Mouse (Mus musculus) midbrain, embryonic 15.5 days (tissue): ENCODE measurements around the gene Dynlt1b. TPM values are rescaled to one million over a fixed set of nuclear protein-coding genes. Genes with fewer than 3 reads are reported as not detected.
"Not testable (repeated sequence)": the region's sequence is repeated elsewhere in the genome, so short reads cannot be mapped to it uniquely, and the experiment has no call there.

Experiments
- ATAC-seq: fragments of 200-750 bp; cut with Nextera tagmentation; replicated peaks from 2 replicates; pipeline ENCODE4 v1.8.0; 2017; ENCODE audit warnings: moderate TSS enrichment
- H3K27ac ChIP-seq: fragments of 300-500 bp; sonication (generic); 2 replicates; pipeline ENCODE4 v1.5.1; 2015; ENCODE audit warnings: mild to moderate bottlenecking, inconsistent platforms
- H3K27me3 ChIP-seq: fragments of 300-500 bp; sonication (generic); replicated peaks from 2 replicates; pipeline ENCODE4 v1.6.1; 2015; ENCODE audit warnings: inconsistent platforms
- H3K36me3 ChIP-seq: fragments of 300-500 bp; sonication (generic); replicated peaks from 2 replicates; pipeline ENCODE4 v1.6.1; 2015; ENCODE audit warnings: inconsistent platforms
- H3K4me1 ChIP-seq: fragments of 300-500 bp; sonication (generic); 2 replicates; pipeline ENCODE4 v1.6.1; 2015; ENCODE audit warnings: inconsistent platforms
- H3K4me2 ChIP-seq: fragments of 300-500 bp; sonication (generic); 2 replicates; pipeline ENCODE4 v1.6.1; 2015; ENCODE audit warnings: inconsistent platforms, mild to moderate bottlenecking, moderate library complexity
- H3K4me3 ChIP-seq: fragments of 300-500 bp; sonication (generic); 2 replicates; pipeline ENCODE4 v1.5.1; 2015; ENCODE audit warnings: mild to moderate bottlenecking, inconsistent platforms
- H3K9ac ChIP-seq: fragments of 300-500 bp; sonication (generic); 2 replicates; pipeline ENCODE4 v1.6.1; 2015; ENCODE audit warnings: mild to moderate bottlenecking, inconsistent platforms
- H3K9me3 ChIP-seq: fragments of 300-500 bp; sonication (generic); 2 replicates; pipeline ENCODE4 v1.6.1; 2016; ENCODE audit warnings: inconsistent platforms
- WGBS: fragments of 180-500 bp; shearing (Covaris S2); methylation state at CpG from one replicate; pipeline ENCODE4 v1.1.7; 2015; ENCODE audit warnings: mixed read lengths; 5-methylcytosine and 5-hydroxymethylcytosine counted together
- polyA plus RNA-seq: library from polyadenylated mRNA; unstranded; fragments of >200 nt; fragmentation: Nextera tagmentation; extraction: Ambion mirVana; gene quantifications from 2 replicates; pipeline ENCODE4 v1.2.1, GENCODE M21; 2015

Dynlt1b gene
- polyA plus RNA-seq, 1 experiment from 2014 or later = 1,101 TPM

GRCm38 (mm10) chr17:6400097-6400489 is 29.8 kb upstream of the Dynlt1b start:
- 60% methylated on average over 4 of the region's 4 CpGs for WGBS

DNA sequence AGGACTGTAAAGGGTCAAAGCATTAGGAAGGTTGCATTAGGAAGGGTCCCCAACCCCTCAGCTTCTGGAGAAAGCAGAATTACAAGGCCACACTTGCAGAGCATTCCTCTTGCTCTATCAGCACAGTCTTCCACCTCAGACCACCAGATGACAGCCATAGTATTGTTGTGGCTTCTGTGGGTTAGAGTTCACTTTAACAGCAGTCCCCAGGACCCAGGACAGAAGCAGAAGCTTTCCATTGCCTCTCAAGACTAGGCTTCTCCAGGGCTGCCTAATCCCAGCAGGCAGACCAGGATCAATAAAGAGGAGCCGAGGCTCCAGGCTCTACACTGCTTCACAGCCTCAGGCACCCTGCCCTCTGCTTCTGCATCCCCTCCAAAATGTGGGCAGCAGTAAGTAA is 25.4 kb upstream of the Dynlt1b start:
- not testable (repeated sequence) for H3K4me2 ChIP-seq, H3K36me3 ChIP-seq, H3K27ac ChIP-seq, H3K27me3 ChIP-seq, H3K9ac ChIP-seq, ATAC-seq, H3K4me1 ChIP-seq, H3K4me3 ChIP-seq, H3K9me3 ChIP-seq
- 39% methylated on average over 1 of the region's 1 CpGs for WGBS

More at GRCm38 (mm10) chr17:6400097-6400489, 29.8 kb upstream of the Dynlt1b start:
- H3K27ac ChIP-seq = peak overlapping the region; percentile 78
- not testable (repeated sequence) for H3K9ac ChIP-seq, H3K36me3 ChIP-seq, H3K9me3 ChIP-seq, H3K4me3 ChIP-seq, H3K4me2 ChIP-seq, H3K4me1 ChIP-seq, H3K27me3 ChIP-seq
- ATAC-seq = peak; percentile 69

DNA sequence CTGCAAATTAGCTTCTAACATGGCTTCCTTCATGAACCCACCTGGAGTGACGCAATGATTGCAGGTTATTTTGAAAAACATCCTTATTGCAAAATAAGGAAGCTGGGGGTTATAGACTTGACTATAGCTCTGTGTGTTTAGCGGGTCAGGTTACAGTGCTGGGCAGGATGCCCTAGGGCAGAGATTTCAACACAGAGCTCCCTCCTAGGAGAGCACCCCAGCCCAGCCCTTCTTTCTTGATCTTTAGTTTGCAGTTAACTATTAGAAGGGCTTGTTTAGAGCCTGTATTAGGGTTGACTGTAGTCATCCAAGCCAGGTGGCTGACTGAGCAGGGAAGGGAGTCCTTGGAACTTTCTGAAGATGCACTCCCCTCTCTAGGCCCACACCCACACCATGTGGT is 22.9 kb upstream of the Dynlt1b start:
- WGBS = 90% methylated on average over 1 of the region's 2 CpGs

DNA sequence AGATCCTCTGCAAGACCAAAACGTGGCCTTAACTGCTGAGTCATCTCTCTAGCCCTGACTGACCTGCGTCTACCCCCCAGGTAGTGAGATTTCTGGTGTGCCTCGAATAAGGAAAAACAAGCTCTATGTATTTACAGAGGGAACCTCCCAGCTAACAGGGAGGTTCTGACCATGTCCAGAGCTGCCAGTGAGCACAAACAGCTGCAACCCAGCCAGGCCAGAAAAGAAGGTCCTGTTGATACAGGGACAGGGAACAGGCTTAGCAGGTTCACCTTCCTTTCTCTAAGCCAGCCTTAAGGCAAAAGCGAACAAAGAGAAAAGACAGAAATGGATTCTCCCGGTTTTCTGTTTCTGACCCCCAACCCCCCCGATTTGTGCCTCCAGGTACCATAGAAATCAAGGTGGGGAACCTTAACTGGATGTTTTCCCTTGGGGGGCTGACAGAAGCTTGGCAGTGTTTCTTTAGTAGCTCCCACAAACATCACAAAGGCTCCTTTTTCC is 19.1 kb upstream of the Dynlt1b start:
- WGBS = 57% methylated on average over 6 of the region's 6 CpGs
- ATAC-seq, H3K27ac ChIP-seq, H3K9ac ChIP-seq, H3K4me2 ChIP-seq, H3K36me3 ChIP-seq, H3K9me3 ChIP-seq, H3K4me1 ChIP-seq, H3K27me3 ChIP-seq, H3K4me3 ChIP-seq: not testable (repeated sequence)

More for the DNA sequence above, 22.9 kb upstream of the Dynlt1b start:
- H3K9ac ChIP-seq, H3K4me1 ChIP-seq, ATAC-seq, H3K9me3 ChIP-seq, H3K36me3 ChIP-seq, H3K27ac ChIP-seq, H3K27me3 ChIP-seq, H3K4me2 ChIP-seq, H3K4me3 ChIP-seq: not testable (repeated sequence)

- WGBS = 38% methylated on average over 6 of the region's 7 CpGs
- not testable (repeated sequence) for ATAC-seq
Measured at GRCm38 (mm10) chr17:6417118-6417517, 12.8 kb upstream of the Dynlt1b start.

DNA sequence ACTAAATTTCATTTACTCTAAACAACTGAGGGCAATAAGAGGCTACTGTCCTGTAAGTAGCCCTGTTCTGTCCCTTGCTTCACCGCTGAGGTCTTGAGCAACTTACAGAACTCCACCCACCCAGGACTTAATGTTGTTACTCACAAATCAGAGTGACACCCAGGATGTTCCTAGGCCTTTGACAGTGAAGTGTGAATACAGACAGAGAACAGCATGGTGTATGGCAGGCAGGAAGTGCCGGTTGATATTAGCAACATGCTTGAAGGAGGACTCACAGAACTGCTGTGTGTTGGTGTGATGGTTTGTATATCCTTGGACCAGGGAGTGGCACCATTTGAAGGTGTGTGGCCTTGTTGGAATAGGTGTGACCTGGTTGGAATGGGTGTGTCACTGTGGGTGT is 9.4 kb upstream of the Dynlt1b start:
- ATAC-seq = not testable (repeated sequence)

More at GRCm38 (mm10) chr17:6417118-6417517, 12.8 kb upstream of the Dynlt1b start:
- not testable (repeated sequence) for H3K9ac ChIP-seq, H3K27ac ChIP-seq, H3K4me1 ChIP-seq, H3K4me2 ChIP-seq, H3K4me3 ChIP-seq, H3K9me3 ChIP-seq, H3K27me3 ChIP-seq, H3K36me3 ChIP-seq

DNA sequence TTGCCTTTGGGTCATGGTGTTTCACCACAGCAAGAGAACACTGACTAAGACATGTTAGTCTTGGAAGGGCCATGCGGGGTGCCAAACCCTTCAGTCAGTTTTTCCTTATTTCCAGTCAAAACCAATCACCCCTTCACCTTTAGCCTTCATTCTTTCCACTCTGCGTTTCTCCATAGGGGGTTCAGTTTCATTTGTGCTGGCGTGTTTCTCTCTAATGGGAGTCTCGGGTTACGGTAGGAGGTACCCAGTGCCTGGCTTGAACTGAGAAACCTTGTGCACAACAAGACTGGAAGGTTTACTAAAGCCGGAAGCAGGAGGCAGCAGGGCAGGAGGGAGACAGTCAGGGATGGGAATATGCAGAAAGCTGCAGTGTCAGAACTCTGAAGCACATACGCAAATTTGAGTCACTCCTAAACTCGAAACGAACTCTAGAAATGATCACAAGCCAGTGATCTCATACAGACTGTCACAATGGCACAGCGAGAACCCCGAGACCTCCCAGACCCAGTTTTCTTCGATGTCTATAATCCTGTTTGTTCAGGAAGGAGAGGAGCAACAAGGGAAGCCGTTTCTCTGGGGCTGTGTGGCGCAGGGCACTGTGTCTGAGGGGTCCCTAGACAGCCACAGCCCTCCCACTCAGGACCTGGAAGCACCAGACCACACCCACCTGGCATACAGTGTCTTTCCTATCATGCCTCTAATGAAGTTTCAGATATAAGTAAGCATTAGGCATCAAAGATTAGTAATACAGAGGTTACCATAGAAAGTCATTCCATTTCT is 8.2 kb upstream of the Dynlt1b start:
- H3K27ac ChIP-seq, H3K4me3 ChIP-seq, H3K9ac ChIP-seq, H3K4me1 ChIP-seq, H3K4me2 ChIP-seq, ATAC-seq, H3K36me3 ChIP-seq, H3K9me3 ChIP-seq, H3K27me3 ChIP-seq: not testable (repeated sequence)
- 33% methylated on average over 14 of the region's 14 CpGs for WGBS

More for the DNA sequence above, 9.4 kb upstream of the Dynlt1b start:
- H3K9ac ChIP-seq, H3K4me3 ChIP-seq, H3K27ac ChIP-seq, H3K4me1 ChIP-seq, H3K9me3 ChIP-seq, H3K27me3 ChIP-seq, H3K4me2 ChIP-seq, H3K36me3 ChIP-seq: not testable (repeated sequence)
- WGBS = 97% methylated on average over 2 of the region's 2 CpGs

DNA sequence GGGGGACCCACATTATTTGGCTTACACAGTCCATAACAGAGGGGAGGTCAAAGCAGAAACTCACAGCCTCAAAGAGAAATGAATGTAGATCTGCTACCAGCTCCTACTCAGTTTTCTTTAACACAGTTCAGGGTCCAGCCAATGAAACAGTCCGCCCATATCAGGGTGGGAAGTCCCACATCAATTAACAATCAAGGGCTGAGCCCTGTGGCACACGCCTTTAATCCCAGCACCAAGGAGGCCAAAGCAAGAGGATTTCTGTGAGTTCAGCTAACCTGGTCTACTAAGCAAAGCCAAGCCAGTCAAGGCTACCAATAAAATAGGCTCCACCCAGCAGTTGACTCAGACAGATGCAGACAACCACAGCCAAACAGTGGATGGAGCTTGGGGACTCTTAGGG is 7.5 kb upstream of the Dynlt1b start:
- H3K4me3 ChIP-seq, ATAC-seq, H3K36me3 ChIP-seq, H3K27ac ChIP-seq, H3K4me2 ChIP-seq, H3K9ac ChIP-seq, H3K9me3 ChIP-seq, H3K27me3 ChIP-seq, H3K4me1 ChIP-seq: not testable (repeated sequence)
- WGBS = 48% methylated on average over 2 of the region's 2 CpGs

GRCm38 (mm10) chr17:6422805-6423204 is 7.1 kb upstream of the Dynlt1b start:
- H3K4me2 ChIP-seq, H3K9me3 ChIP-seq, H3K9ac ChIP-seq, H3K4me3 ChIP-seq, H3K36me3 ChIP-seq, ATAC-seq, H3K4me1 ChIP-seq, H3K27ac ChIP-seq, H3K27me3 ChIP-seq: not testable (repeated sequence)
- WGBS = 66% methylated on average over 3 of the region's 3 CpGs

DNA sequence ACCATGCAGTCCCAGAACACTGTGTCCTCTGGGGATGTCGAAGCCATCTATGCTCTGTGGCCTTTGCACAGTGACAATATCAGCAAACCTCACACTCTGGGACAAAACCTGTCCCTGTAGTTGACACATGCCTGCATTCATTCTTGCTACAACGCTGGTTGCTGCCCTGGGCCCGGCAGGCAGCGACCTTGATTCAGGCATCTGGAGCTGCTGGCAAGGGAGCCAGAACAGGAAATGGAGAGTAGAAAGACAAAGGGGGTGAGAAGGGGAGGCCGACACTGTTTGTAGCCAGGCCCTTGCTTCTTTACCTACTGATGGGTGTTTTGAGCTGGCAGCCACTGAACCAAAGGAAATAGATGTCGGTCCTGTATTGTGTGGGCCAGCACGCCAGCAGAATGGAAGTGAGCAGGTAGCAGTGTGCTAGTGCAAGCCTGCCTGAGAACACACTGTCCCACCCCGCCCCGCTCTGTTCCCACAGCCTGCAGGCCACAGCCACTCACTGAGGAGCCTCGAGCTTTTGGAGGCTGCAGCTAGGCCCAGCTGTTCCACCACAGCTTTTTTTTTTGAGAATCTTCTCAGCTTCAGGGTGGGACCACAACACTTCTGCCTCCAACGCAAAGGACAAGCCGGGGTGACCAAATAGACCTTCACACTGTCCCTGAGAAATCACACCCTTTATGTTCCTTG is 5.5 kb upstream of the Dynlt1b start:
- ATAC-seq, H3K27ac ChIP-seq, H3K4me1 ChIP-seq, H3K4me3 ChIP-seq, H3K9ac ChIP-seq, H3K4me2 ChIP-seq, H3K9me3 ChIP-seq, H3K36me3 ChIP-seq, H3K27me3 ChIP-seq: not testable (repeated sequence)
- WGBS = 71% methylated on average over 12 of the region's 12 CpGs

- H3K9me3 ChIP-seq, H3K27ac ChIP-seq, H3K4me1 ChIP-seq, H3K4me2 ChIP-seq, ATAC-seq, H3K9ac ChIP-seq, H3K4me3 ChIP-seq, H3K27me3 ChIP-seq, H3K36me3 ChIP-seq: not testable (repeated sequence)
- 72% methylated on average over 3 of the region's 3 CpGs for WGBS
Measured at GRCm38 (mm10) chr17:6425325-6425724, 4.6 kb upstream of the Dynlt1b start.

GRCm38 (mm10) chr17:6426869-6427268 is 3.0 kb upstream of the Dynlt1b start:
- not testable (repeated sequence) for H3K36me3 ChIP-seq, ATAC-seq, H3K27ac ChIP-seq, H3K4me1 ChIP-seq, H3K4me2 ChIP-seq, H3K9ac ChIP-seq, H3K4me3 ChIP-seq, H3K27me3 ChIP-seq, H3K9me3 ChIP-seq
- WGBS = 85% methylated on average over 6 of the region's 8 CpGs

DNA sequence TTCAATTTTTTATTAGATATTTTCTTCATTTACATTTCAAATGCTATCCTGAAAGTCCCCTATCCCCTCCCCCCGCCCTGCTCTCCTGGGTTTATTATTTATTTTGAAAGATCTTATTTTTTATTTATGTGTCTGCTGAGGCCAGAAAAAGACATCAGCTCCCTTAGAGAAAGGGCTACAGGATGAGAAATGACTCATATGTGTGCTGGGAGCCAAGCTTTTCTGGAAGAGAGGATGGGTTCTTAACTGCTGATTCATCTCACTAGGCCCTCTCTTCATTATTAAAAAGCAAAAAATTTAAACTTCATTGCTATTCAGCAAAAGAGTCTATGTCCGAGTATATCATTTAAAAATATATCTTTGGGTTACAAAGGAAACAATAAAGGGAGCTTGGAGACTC is 986 bp upstream of the Dynlt1b start:
- H3K4me3 ChIP-seq, H3K9ac ChIP-seq, H3K9me3 ChIP-seq, H3K4me2 ChIP-seq, ATAC-seq, H3K27me3 ChIP-seq, H3K36me3 ChIP-seq: not testable (repeated sequence)
- H3K4me1 ChIP-seq = peaks cover 21% of the 10 kb centered on the region
- peak overlapping the region; percentile 84; the same call in 1 of the 2 replicates for H3K27ac ChIP-seq
- 87% methylated on average over 2 of the region's 2 CpGs for WGBS
